Mouse (Mus musculus) liver, embryonic 14.5 days (tissue): ENCODE data around the gene Pfdn6.

Experiments
- CTCF ChIP-seq: IDR thresholded peaks from 2 replicates; pipeline ENCODE4 v1.5.1; 2016; ENCODE audit warnings: antibody characterized with exemption, low read depth, control low read depth
- EP300 ChIP-seq: IDR thresholded peaks from 2 replicates; pipeline ENCODE4 v1.6.1; 2016; ENCODE audit warnings: antibody characterized with exemption, low read depth

DNA sequence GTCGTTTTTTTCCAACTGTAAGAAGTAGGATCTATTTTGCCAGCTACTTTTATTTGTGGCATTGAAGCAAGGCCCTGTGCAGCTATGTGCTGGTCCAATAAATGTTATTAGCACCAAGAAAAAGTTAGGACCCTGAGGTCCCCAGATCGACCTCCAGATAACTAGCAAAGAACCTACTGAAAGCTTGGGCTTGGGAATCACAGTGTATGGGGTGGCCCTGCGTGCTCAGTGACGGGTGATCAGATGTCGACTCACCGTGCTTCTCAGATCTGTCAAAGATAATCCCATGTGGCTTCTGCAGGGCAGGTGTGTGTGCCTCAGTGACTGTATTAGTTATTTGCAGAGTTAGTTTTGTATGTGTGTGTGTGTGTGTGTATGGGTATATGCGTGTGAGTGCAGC lies 18.8 kb downstream of the Pfdn6 start:
- TF ChIP-seq CTCF, result no peak
- TF ChIP-seq EP300, result no peak
